Mouse (Mus musculus) kidney, adult 11 months (tissue): Measurements from ENCODE around the gene Tcn2.

Experiments
- DNase-seq: peaks from one replicate; pipeline ENCODE4 v3.0.0; 2022

Gene Tcn2

GRCm38 (mm10) chr11:3893970-3894369, 38.0 kb downstream of the Tcn2 start:
- DNase-seq: no peak

DNA sequence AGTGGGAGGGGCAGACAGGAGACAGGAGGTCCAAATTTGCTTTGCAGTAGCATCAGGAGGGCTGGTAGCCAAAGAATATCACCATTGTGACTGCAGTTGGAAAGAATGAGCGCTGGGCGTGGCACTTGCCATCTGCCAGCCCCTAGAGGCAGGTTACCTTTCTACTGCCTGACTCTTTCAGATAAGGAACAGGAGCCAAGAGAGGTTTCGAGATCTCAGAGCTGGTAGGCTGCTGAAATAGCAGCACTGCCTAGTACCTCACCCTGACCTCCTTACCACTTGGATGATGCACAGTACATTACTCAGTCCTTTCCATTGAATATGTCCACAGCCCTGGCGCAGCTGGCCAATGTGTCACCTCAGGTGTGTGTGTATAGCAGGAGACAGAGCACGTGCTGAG, 44.6 kb downstream of the Tcn2 start:
- DNase-seq: no peak

- no peak for DNase-seq
These were observed 48.2 kb downstream of the Tcn2 start for GRCm38 (mm10) chr11:3883711-3884110.

DNA sequence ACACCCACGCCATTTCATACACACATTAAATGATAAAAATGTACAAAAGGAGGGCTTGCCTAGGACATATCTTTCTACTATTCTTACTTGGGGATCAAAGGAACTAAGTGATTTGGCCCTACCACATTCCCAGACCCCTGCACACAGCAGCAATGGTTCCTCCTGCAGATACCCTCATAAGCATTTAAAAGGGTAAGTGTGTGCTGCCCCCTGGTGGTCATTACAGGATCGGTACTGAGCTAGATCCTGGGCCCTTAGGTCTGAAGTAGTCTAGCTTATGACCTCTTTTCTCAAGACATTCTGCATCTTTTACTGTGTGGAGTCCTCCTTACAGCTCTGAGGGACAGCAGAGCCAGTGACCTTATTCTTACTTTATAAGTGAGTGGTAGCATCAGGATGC, 52.1 kb downstream of the Tcn2 start:
- peak; percentile 58 for DNase-seq

GRCm38 (mm10) chr11:3878660-3879059, 53.3 kb downstream of the Tcn2 start:
- DNase-seq: no peak

- no peak for DNase-seq
These were observed 55.5 kb downstream of the Tcn2 start for GRCm38 (mm10) chr11:3876419-3876818.
